Mouse (Mus musculus): ENCODE measurements around the gene Cpsf4l. TPM values are rescaled to one million over a fixed set of nuclear protein-coding genes. Genes with fewer than 3 reads are reported as not detected.
A peak's percentile ranks its signal among the peaks of the same experiment; 100 is the strongest.
"Not testable (repeated sequence)": the region's sequence is repeated elsewhere in the genome, so short reads cannot be mapped to it uniquely, and the experiment has no call there.

Cpsf4l gene
- polyA plus RNA-seq, 1 experiment from 2014 or later, result not detected

DNA sequence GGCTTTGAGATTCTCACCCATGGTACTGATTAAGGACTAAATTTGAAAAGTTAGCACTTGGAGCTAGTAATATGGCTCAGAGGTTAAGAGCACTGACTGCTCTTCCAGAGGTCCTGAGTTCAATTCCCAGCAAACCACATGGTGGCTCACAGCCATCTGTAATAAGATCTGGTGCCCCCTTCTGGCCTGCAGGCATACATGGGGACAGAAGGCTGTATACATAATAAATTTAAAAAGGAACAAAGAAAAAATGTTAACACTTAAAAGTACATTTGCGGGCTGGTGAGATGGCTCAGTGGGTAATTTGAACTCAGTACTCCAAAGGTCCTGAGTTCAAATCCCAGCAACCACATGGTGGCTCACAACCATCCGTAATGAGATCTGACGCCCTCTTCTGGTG lies 49.6 kb downstream of the Cpsf4l start:
- 94% methylated on average over 3 of the region's 3 CpGs for whole genome bisulfite sequencing
- not testable (repeated sequence) for H3K9ac ChIP-seq (ENCODE audit: low read length); H3K27me3 ChIP-seq (replicated peaks; ENCODE audit: control insufficient read depth, insufficient read depth, low read length); H3K4me1 ChIP-seq (ENCODE audit: control insufficient read depth, insufficient read depth, low read length); ATAC-seq; DNase-seq (ENCODE audit: low spot score); H3K4me2 ChIP-seq (ENCODE audit: low read length); H3K27ac ChIP-seq (ENCODE audit: low read depth, low read length); H3K9me3 ChIP-seq (replicated peaks; ENCODE audit: control insufficient read depth, low read length); H3K4me3 ChIP-seq (ENCODE audit: low read depth, low read length)
- peaks cover 96% of the 10 kb centered on the region for H3K36me3 ChIP-seq (ENCODE audit: control insufficient read depth, insufficient read depth, low read length)

DNA sequence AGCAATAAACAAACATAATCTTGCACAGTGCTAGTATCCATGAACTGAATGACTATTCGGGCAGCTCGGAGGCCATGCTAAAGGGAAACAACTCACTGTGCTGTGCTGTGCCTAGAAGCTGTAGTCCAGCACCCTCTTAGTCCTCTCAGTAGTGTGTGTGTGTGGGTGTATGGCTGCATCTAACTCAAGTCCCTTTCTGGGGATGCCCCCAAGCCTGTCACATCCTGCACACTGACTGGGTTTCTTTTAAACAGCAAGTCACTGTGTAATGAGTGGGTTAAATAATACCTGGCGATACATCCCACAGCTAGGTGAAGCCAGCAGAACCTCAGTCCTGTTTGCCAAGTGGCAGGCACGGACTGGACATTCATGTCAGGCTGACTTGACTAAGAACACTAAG lies 51.1 kb downstream of the Cpsf4l start:
- H3K4me3 ChIP-seq (ENCODE audit: low read depth, low read length), result no peak overlapping the region
- no peaks in the 10 kb centered on the region for H3K9me3 ChIP-seq (replicated peaks; ENCODE audit: control insufficient read depth, low read length)
- ATAC-seq, result no peak
- no peak for DNase-seq (ENCODE audit: low spot score)
- no peak overlapping the region for H3K9ac ChIP-seq (ENCODE audit: low read length)
- peaks cover 98% of the 10 kb centered on the region for H3K36me3 ChIP-seq (ENCODE audit: control insufficient read depth, insufficient read depth, low read length)
- H3K27me3 ChIP-seq (replicated peaks; ENCODE audit: control insufficient read depth, insufficient read depth, low read length), result no peaks in the 10 kb centered on the region
- no peaks in the 10 kb centered on the region for H3K4me1 ChIP-seq (ENCODE audit: control insufficient read depth, insufficient read depth, low read length)
- no peak overlapping the region for H3K27ac ChIP-seq (ENCODE audit: low read depth, low read length)
- WGBS, result 93% methylated on average over 4 of the region's 4 CpGs
- H3K4me2 ChIP-seq (ENCODE audit: low read length), result no peak overlapping the region

DNA sequence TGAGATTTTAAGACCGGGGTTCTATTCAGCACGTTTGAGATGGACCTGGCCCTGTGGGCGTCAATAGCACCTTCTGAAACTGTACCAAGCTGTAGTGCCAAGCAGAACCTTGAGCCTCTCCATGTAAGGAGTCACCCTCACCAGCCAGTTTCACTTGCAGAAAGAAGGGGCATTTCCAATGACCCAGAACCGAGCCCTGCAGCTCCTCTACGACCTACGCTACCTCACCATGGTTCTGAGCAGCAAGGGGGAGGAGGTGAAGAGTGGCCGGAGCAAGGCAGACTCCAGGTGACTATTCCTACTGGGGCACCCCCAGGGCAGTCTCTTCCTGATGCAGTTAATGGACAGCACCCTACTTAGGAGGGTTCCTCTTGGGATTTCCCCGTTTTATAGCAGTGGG lies 51.5 kb downstream of the Cpsf4l start:
- H3K4me1 ChIP-seq (ENCODE audit: control insufficient read depth, insufficient read depth, low read length), result no peaks in the 10 kb centered on the region
- H3K27ac ChIP-seq (ENCODE audit: low read depth, low read length), result no peak overlapping the region
- peaks cover 98% of the 10 kb centered on the region for H3K36me3 ChIP-seq (ENCODE audit: control insufficient read depth, insufficient read depth, low read length)
- WGBS, result 94% methylated on average over 8 of the region's 8 CpGs
- DNase-seq (ENCODE audit: low spot score), result no peak
- H3K4me2 ChIP-seq (ENCODE audit: low read length), result no peak overlapping the region
- no peak overlapping the region for H3K4me3 ChIP-seq (ENCODE audit: low read depth, low read length)
- no peaks in the 10 kb centered on the region for H3K9me3 ChIP-seq (replicated peaks; ENCODE audit: control insufficient read depth, low read length)
- ATAC-seq, result no peak
- no peak overlapping the region for H3K9ac ChIP-seq (ENCODE audit: low read length)
- H3K27me3 ChIP-seq (replicated peaks; ENCODE audit: control insufficient read depth, insufficient read depth, low read length), result no peaks in the 10 kb centered on the region

DNA sequence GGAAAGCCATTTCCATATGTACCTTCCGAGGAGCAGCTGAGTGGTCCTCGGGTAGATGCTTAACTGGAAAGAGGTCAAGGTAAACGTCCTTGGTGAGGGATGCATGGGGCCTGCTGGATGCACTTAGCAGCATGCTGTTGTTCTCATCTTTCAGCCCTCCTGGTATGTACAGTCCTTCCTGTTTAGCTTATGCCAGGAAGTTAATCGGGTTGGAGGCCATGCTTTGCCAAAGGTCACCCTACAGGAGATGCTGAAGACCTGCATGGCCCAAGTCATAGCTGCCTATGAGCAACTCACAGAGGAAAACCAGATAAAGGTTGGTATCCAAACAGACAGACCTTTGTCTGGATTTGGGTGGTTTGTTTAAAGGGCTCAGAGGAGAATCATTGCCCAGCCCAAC lies 52.6 kb downstream of the Cpsf4l start:
- H3K27ac ChIP-seq (ENCODE audit: low read depth, low read length), result no peak overlapping the region
- no peaks in the 10 kb centered on the region for H3K9me3 ChIP-seq (replicated peaks; ENCODE audit: control insufficient read depth, low read length)
- no peak for DNase-seq (ENCODE audit: low spot score)
- no peak overlapping the region for H3K4me3 ChIP-seq (ENCODE audit: low read depth, low read length)
- H3K4me2 ChIP-seq (ENCODE audit: low read length), result no peak overlapping the region
- no peak overlapping the region for H3K9ac ChIP-seq (ENCODE audit: low read length)
- peaks cover 99% of the 10 kb centered on the region for H3K36me3 ChIP-seq (ENCODE audit: control insufficient read depth, insufficient read depth, low read length)
- no peaks in the 10 kb centered on the region for H3K4me1 ChIP-seq (ENCODE audit: control insufficient read depth, insufficient read depth, low read length)
- ATAC-seq, result no peak
- no peaks in the 10 kb centered on the region for H3K27me3 ChIP-seq (replicated peaks; ENCODE audit: control insufficient read depth, insufficient read depth, low read length)
- WGBS, result 78% methylated on average over 4 of the region's 4 CpGs

DNA sequence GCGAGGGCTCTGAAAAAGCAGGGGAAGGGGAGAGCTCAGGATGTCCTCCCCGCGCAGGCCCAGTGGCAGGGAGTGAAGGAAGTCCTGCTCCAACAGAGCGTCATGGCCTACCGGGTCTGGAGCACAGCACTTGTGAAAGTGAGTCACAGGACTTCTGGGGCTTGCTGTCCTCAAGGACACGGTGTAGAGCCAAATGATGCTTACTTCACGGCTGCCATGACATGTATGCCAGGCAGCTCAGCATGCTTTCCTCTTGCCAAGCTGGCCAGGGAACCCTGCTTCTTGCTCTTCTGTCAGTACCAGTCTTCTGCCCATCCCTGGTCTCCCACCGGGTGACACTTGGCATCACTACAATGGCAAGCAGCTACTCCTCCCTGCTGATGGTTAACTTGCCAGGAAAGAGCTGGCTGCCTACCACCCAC lies 53.3 kb downstream of the Cpsf4l start:
- ATAC-seq, result no peak
- Histone ChIP-seq H3K9ac (ENCODE audit: low read length) (no peak overlapping the region), H3K9me3 (replicated peaks; ENCODE audit: control insufficient read depth, low read length) (no peaks in the 10 kb centered on the region), H3K4me1 (ENCODE audit: control insufficient read depth, insufficient read depth, low read length) (no peaks in the 10 kb centered on the region), H3K27ac (ENCODE audit: low read depth, low read length) (no peak overlapping the region), H3K4me3 (ENCODE audit: low read depth, low read length) (no peak overlapping the region), H3K27me3 (replicated peaks; ENCODE audit: control insufficient read depth, insufficient read depth, low read length) (no peaks in the 10 kb centered on the region), H3K4me2 (ENCODE audit: low read length) (no peak overlapping the region), H3K36me3 (ENCODE audit: control insufficient read depth, insufficient read depth, low read length) (peaks cover 99% of the 10 kb centered on the region)
- 90% methylated on average over 8 of the region's 8 CpGs for WGBS
- no peak for DNase-seq (ENCODE audit: low spot score)

DNA sequence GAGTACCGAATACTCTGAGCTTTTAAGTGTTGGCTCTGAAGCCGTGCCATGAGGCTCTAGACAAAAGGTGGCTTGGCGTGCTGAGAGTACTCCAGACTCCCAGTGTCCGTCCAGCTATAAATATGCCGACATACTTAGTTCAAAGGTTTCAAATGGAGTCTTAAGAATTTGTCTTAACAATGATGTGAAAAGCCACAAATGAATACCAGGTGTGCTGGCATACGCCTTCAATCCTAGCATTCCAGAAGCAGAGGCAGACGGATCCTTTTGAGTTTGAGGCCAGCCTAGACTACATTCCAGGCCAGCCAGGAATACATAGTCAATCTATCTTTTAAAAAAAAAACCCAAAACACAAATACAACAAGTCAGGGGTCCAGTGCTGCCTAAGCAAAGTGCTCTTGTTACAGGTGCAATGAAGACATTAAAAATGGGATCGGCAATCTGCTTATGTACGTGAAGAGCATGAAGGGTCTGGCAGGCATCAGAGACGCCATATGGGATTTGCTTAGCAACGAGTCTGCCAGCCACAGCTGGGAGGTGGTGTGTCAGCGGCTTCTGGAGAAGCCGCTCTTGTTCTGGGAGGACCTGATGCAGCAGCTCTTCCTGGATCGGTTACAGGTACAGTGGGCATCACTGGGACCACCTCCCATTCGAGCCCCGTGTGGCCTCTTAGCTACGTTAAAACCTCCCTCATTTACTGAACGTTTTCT lies 55.1 kb downstream of the Cpsf4l start:
- H3K9ac ChIP-seq (ENCODE audit: low read length), result no peak overlapping the region
- peak overlapping the region; percentile 6; the same call in 1 of the 2 replicates for H3K27ac ChIP-seq (ENCODE audit: low read depth, low read length)
- H3K9me3 ChIP-seq (replicated peaks; ENCODE audit: control insufficient read depth, low read length), result no peaks in the 10 kb centered on the region
- no peak overlapping the region for H3K4me3 ChIP-seq (ENCODE audit: low read depth, low read length)
- no peak for ATAC-seq
- H3K27me3 ChIP-seq (replicated peaks; ENCODE audit: control insufficient read depth, insufficient read depth, low read length), result no peaks in the 10 kb centered on the region
- peaks cover 83% of the 10 kb centered on the region for H3K36me3 ChIP-seq (ENCODE audit: control insufficient read depth, insufficient read depth, low read length)
- WGBS, result 78% methylated on average over 18 of the region's 18 CpGs
- peak; percentile 76 for DNase-seq (ENCODE audit: low spot score)
- no peak overlapping the region for H3K4me2 ChIP-seq (ENCODE audit: low read length)
- peaks cover 4% of the 10 kb centered on the region; the same call in 1 of the 2 replicates for H3K4me1 ChIP-seq (ENCODE audit: control insufficient read depth, insufficient read depth, low read length)

DNA sequence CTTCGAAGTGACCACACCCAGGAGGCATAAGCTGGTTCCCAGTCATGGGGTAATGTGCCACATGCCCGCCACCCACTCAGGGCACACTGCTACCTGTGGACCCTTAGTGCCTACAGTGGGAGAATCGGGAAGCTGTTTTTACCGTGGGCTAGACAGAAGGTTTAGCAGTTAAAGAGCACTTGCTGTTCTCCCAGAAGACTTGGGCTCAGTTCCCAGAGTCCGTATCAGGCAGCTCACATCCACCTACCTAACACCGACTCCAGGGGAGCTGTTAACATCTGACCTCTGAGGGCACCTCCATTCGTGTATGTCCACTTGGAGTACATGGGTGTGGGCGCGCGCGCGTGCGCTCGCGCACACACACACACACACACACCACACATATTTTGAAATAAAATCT lies 55.7 kb downstream of the Cpsf4l start:
- Histone ChIP-seq H3K4me2 (ENCODE audit: low read length) (no peak overlapping the region), H3K27ac (ENCODE audit: low read depth, low read length) (peak overlapping the region; percentile 6; the same call in 1 of the 2 replicates), H3K9me3 (replicated peaks; ENCODE audit: control insufficient read depth, low read length) (no peaks in the 10 kb centered on the region), H3K9ac (ENCODE audit: low read length) (no peak overlapping the region), H3K4me1 (ENCODE audit: control insufficient read depth, insufficient read depth, low read length) (peaks cover 4% of the 10 kb centered on the region; the same call in 1 of the 2 replicates), H3K36me3 (ENCODE audit: control insufficient read depth, insufficient read depth, low read length) (peaks cover 76% of the 10 kb centered on the region), H3K27me3 (replicated peaks; ENCODE audit: control insufficient read depth, insufficient read depth, low read length) (no peaks in the 10 kb centered on the region), H3K4me3 (ENCODE audit: low read depth, low read length) (no peak overlapping the region)
- 93% methylated on average over 15 of the region's 15 CpGs for WGBS
- no peak for DNase-seq (ENCODE audit: low spot score)
- no peak for ATAC-seq

DNA sequence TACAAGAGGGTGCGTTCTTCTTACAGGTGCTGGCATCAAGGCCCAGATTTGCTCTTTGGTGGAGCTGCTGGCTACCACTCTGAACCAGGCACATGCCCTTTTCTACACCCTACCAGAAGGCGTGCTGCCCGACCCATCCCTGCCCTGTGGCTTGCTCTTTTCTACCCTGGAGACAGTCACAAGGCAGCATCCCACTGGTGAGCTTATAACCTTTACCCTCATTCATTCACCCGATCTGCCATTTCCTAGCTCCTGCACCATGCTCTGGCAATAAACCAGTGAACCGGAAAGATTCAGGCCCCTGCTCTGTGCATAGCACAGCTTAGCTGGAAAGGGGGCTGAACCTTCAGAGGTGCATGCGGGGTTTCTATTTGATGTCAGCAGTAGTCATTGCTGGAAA lies 57.3 kb downstream of the Cpsf4l start:
- Histone ChIP-seq H3K27ac (ENCODE audit: low read depth, low read length) (no peak overlapping the region), H3K9ac (ENCODE audit: low read length) (no peak overlapping the region), H3K27me3 (replicated peaks; ENCODE audit: control insufficient read depth, insufficient read depth, low read length) (no peaks in the 10 kb centered on the region), H3K4me3 (ENCODE audit: low read depth, low read length) (no peak overlapping the region), H3K36me3 (ENCODE audit: control insufficient read depth, insufficient read depth, low read length) (peaks cover 61% of the 10 kb centered on the region), H3K4me1 (ENCODE audit: control insufficient read depth, insufficient read depth, low read length) (peaks cover 9% of the 10 kb centered on the region), H3K4me2 (ENCODE audit: low read length) (no peak overlapping the region), H3K9me3 (replicated peaks; ENCODE audit: control insufficient read depth, low read length) (no peaks in the 10 kb centered on the region)
- ATAC-seq, result no peak
- DNase-seq (ENCODE audit: low spot score), result no peak
- WGBS, result 92% methylated on average over 6 of the region's 6 CpGs

DNA sequence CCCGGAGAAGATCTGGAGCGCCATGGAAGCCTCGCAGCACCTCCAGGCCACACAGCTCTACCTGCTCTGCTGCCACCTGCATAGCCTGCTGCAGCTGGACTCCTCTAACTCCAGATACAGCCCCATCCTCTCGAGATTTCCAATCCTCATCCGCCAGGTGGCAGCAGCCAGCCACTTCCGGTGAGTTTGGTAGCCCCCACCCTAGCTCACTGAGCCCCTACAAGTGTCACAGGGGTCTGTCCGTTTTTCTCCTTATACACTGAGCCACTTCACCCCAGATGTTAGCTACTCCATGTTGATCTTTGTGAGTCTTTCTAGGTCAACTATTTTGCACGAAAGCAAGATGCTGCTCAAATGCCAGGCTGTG lies 57.9 kb downstream of the Cpsf4l start:
- ATAC-seq (0 out of 2 replicates have a peak, but pooled peaks have one; percentile 5), DNase-seq (ENCODE audit: low spot score) (peak; percentile 60)
- H3K27ac ChIP-seq (ENCODE audit: low read depth, low read length), result peak overlapping the region; percentile 70; the same call in 1 of the 2 replicates
- no peak overlapping the region for H3K4me2 ChIP-seq (ENCODE audit: low read length)
- H3K9me3 ChIP-seq (replicated peaks; ENCODE audit: control insufficient read depth, low read length), result no peaks in the 10 kb centered on the region
- H3K27me3 ChIP-seq (replicated peaks; ENCODE audit: control insufficient read depth, insufficient read depth, low read length), result no peaks in the 10 kb centered on the region
- WGBS, result 51% methylated on average over 8 of the region's 8 CpGs
- peaks cover 54% of the 10 kb centered on the region for H3K36me3 ChIP-seq (ENCODE audit: control insufficient read depth, insufficient read depth, low read length)
- peaks cover 9% of the 10 kb centered on the region for H3K4me1 ChIP-seq (ENCODE audit: control insufficient read depth, insufficient read depth, low read length)
- H3K9ac ChIP-seq (ENCODE audit: low read length), result no peak overlapping the region
- no peak overlapping the region for H3K4me3 ChIP-seq (ENCODE audit: low read depth, low read length)

Measured in forebrain, embryonic 14.5 days (tissue).